Mouse (Mus musculus) heart, adult 11 months (tissue): ENCODE data around the gene Zfr.

Source experiments
- DNase-seq: peaks from one replicate; pipeline ENCODE4 v3.0.0; 2022

Zfr gene

GRCm38 (mm10) chr15:12217849-12218248, 100.2 kb downstream of the Zfr start:
- DNase-seq: peak; percentile 70

- DNase-seq: peak; percentile 56
These were observed 101.2 kb downstream of the Zfr start for GRCm38 (mm10) chr15:12218583-12219382.

- no peak for DNase-seq
These were observed 103.5 kb downstream of the Zfr start for GRCm38 (mm10) chr15:12221131-12221530.

- DNase-seq: peak; percentile 86
These were observed 105.1 kb downstream of the Zfr start for GRCm38 (mm10) chr15:12222564-12223302.

GRCm38 (mm10) chr15:12223393-12223792, 105.8 kb downstream of the Zfr start:
- peak; percentile 86 for DNase-seq

- peak; percentile 70 for DNase-seq
These were observed 106.6 kb downstream of the Zfr start for GRCm38 (mm10) chr15:12224239-12224638.

- DNase-seq: peak; percentile 92
These were observed 107.4 kb downstream of the Zfr start for GRCm38 (mm10) chr15:12225062-12225461.

- peak; percentile 86 for DNase-seq
These were observed 109.3 kb downstream of the Zfr start for GRCm38 (mm10) chr15:12226908-12227307.

GRCm38 (mm10) chr15:12227355-12227754, 109.7 kb downstream of the Zfr start:
- no peak for DNase-seq

GRCm38 (mm10) chr15:12229603-12230242, 112.1 kb downstream of the Zfr start:
- peak; percentile 84 for DNase-seq

GRCm38 (mm10) chr15:12230243-12230935, 112.8 kb downstream of the Zfr start:
- DNase-seq: peak; percentile 90

GRCm38 (mm10) chr15:12231462-12231861, 113.8 kb downstream of the Zfr start:
- DNase-seq: peak; percentile 74

- DNase-seq: peak; percentile 72
These were observed 114.8 kb downstream of the Zfr start for GRCm38 (mm10) chr15:12232429-12232828.

- peak; percentile 94 for DNase-seq
These were observed 115.4 kb downstream of the Zfr start for GRCm38 (mm10) chr15:12233021-12233420.
